Mouse (Mus musculus): ENCODE measurements around the gene Rnft2.

- TF ChIP-seq CTCF (IDR thresholded peaks at IDR 0.05; ENCODE audit: low read depth, low read length) (no peak), POLR2A (IDR thresholded peaks at IDR 0.05; ENCODE audit: borderline replicate concordance, low read depth, low read length) (no peak)
Measured at GRCm38 (mm10) chr5:118239671-118240070, 5.2 kb downstream of the Rnft2 start.
